Mouse (Mus musculus) MEL-GATA-1-ER (cell line): ENCODE results near the gene Rrp9.

Experiments
- DNase-seq: peaks from one replicate; pipeline ENCODE4 v3.0.0-alpha.2; 2012; ENCODE audit warnings: low read depth; ENCODE audit errors: extremely low read depth

The Rrp9 gene

GRCm38 (mm10) chr9:106475663-106476001 lies at the start of gene Rrp9:
Gene Rrp9 (plus strand): TSS chr9:106475963.
- DNase-seq, result no peak

- no peak for DNase-seq
Observed at GRCm38 (mm10) chr9:106428719-106429220, 47.0 kb upstream of the Rrp9 start.

- peak; percentile 90 for DNase-seq
Observed at GRCm38 (mm10) chr9:106429221-106430014, 46.3 kb upstream of the Rrp9 start, which contains the start of gene Rpl29. Gene Rpl29 (plus strand): TSS chr9:106429454.

GRCm38 (mm10) chr9:106430015-106430264 lies 45.8 kb upstream of the Rrp9 start:
- no peak for DNase-seq

GRCm38 (mm10) chr9:106433389-106433788 lies 42.4 kb upstream of the Rrp9 start:
- DNase-seq, result no peak

DNA sequence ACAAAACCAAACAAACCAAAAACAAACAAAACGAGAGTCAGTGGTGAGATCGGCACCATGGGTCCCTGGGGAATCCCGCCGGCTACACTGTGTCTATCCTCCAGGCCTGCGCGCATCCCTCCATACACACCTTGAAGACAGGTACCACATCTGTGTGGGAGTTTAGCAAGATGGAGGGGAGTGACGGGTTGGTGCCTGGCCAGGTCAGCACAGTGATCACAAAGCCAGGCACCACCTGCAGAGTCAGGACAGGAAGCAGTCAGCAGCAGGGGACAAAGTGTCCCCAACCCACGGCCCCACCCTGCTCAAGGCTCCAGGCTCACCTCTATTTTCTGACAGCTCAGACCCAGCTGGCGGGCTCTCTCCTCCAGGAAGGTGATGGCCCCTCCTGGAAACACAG lies 39.2 kb upstream of the Rrp9 start:
- DNase-seq, result no peak

GRCm38 (mm10) chr9:106442680-106443079 lies 33.1 kb upstream of the Rrp9 start:
- DNase-seq, result no peak

DNA sequence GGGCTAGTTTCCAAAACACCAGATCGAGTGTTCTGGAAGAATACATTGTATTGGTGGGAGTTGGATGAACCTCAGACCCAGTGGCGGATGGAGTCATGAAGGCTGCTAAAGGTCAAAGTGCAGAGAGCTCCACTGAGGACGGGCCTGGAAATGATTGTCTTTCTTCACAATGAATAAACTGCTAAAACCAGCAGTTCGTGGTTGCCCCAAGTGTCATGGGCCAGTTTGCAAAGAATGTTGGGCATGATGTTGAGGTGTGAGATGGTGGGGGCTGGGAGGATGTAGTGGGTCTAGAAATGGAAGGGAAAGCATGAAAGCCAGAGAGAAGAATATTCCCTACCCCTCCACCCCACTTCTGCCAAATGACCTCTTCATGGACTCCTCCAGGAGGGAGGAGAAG lies 30.9 kb upstream of the Rrp9 start:
- DNase-seq, result no peak

- peak; percentile 66 for DNase-seq
Observed at GRCm38 (mm10) chr9:106447348-106447747, 28.4 kb upstream of the Rrp9 start, which contains the start of the genes Abhd14b and Abhd14a. Gene Abhd14b (plus strand): TSS chr9:106447459. Gene Abhd14a (minus strand): TSS chr9:106447678.

- no peak for DNase-seq
Observed at GRCm38 (mm10) chr9:106447951-106448350, 27.8 kb upstream of the Rrp9 start.

GRCm38 (mm10) chr9:106448498-106449031 lies 27.2 kb upstream of the Rrp9 start:
- no peak for DNase-seq

DNA sequence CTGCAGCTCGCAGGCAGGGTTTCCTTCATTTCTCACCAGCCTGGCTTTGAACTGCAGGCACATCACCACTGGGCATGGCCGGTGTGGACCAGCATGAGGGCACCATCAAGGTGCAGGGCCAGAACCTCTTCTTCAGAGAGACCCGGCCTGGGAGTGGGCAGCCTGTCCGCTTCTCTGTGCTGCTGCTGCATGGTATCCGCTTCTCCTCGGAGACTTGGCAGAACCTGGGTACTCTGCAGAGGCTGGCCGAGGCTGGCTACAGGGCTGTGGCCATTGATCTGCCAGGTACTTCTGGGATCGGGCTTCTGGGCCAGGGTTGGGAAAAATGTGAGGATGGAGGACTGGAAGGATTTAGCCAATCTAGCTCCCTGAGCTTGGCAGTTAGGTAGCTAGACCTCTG lies 25.8 kb upstream of the Rrp9 start:
- no peak for DNase-seq

GRCm38 (mm10) chr9:106450661-106451060 lies 25.1 kb upstream of the Rrp9 start:
- no peak for DNase-seq

- DNase-seq, result no peak
Observed at GRCm38 (mm10) chr9:106451298-106451697, 24.5 kb upstream of the Rrp9 start.

GRCm38 (mm10) chr9:106451899-106452298 lies 23.9 kb upstream of the Rrp9 start:
- no peak for DNase-seq

GRCm38 (mm10) chr9:106452351-106452750 lies 23.4 kb upstream of the Rrp9 start:
- DNase-seq, result no peak

- no peak for DNase-seq
Observed at GRCm38 (mm10) chr9:106452821-106453220, 22.9 kb upstream of the Rrp9 start.

DNA sequence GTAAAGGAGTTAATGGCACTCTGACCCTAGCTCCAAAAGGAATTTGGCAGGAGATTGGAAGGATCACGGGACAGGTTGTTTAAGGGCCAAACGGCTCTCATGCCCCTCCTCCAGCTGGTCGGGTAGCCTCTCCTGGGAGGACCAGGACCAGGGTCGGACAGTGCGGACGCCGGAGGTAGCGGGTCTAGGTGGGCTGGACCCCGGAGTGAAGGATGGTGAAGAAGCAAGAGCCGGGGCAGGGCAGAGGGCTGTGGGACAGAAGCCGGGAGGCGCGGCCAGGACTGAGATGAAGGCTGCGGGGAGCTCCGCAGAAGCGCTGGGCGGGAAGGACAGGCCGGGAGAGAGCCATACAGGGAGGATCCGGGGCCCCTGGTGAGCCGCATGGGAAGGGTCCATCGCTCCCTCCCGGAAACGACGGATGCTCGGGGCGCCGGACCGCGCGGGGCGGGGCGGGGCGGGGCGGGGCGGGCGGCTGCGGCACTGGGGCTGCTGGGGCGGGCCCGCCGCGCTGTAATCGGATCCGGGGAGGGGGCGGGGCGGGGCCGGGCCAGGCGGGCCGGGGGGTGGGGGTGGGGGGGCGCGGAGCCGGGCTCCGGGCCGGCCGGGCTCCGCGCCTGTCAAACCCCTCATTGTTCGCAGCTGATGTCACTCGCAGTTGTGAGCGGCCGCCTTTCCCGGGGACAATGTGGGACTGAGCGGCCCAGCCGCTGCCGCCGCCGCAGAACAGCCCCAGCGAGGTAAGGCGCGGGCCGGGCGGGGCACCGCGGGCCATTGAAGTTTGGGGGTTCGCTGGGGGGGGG lies 22.3 kb upstream of the Rrp9 start, which contains the start of gene Pcbp4:
Gene Pcbp4, plus strand, starts transcription at position 21 of the 800 bp plus-strand sequence.
- DNase-seq, result no peak

DNA sequence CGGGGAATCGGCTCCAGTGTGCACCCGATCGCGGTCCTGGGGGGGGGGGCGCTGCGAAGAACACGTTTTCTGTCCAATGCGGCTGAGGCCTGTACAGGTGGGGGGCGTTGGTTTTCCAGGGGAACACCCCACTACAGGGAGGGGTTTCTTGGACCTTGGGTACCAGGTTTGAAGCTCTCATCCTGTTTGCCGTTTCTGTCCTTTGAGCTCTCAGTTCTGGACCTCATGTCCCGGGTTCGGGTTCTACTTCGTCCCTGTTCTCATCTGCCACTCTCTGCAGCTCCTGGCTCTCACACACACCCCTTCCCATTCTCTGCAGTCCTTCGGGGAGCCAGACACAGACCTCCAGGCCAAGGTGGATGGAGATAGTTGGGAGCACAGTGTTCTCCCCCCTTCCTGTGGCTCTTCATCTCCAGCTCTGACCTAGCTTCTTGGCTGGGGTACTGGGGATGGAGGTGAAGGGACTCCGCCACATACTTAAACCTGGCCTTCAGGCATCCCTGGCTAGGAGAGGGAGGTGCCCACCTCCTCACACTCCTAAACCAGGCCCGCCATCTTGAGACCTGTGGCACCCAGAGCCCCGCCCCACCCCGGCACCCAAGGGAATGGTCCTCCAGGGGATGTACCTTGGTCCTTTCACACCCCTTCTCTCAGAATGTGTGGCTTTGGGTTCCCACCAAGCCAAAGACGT lies 21.5 kb upstream of the Rrp9 start:
- no peak for DNase-seq

GRCm38 (mm10) chr9:106454888-106455681 lies 20.7 kb upstream of the Rrp9 start:
- DNase-seq, result no peak
